Mouse (Mus musculus) liver, embryonic 11.5 days (tissue): Measurements from ENCODE around the gene Ccdc92. TPM values are rescaled to one million over a fixed set of nuclear protein-coding genes. Genes with fewer than 3 reads are reported as not detected.

ENCODE experiments used
- polyA plus RNA-seq: library from polyadenylated mRNA; unstranded; fragments of >200 nt; fragmentation: Nextera tagmentation; extraction: Ambion mirVana; gene quantifications from 2 replicates; pipeline ENCODE4 v1.2.1, GENCODE M21; 2014

The Ccdc92 gene
- polyA plus RNA-seq, 1 experiment from 2014 or later, result 4.4 TPM

Other genes with a start within 250 kb of the Ccdc92 start
- gene Atp6v0a2, start 233.8 kb downstream of the Ccdc92 start, polyA plus RNA-seq, result 31.2 and 36.0 TPM in 2 replicates
- 0.05 and 0.10 TPM in 2 replicates for gene Dnah10, start 137.3 kb downstream of the Ccdc92 start, polyA plus RNA-seq
- gene Zfp664, start 267 bp upstream of the Ccdc92 start, polyA plus RNA-seq, result 35.6 and 42.3 TPM in 2 replicates
- gene Rflna, start 140.8 kb upstream of the Ccdc92 start, polyA plus RNA-seq, result 0.66 and 1.0 TPM in 2 replicates